Comparison of ENCODE assay signal across 9 mouse cellular contexts in the genomic region with DNA sequence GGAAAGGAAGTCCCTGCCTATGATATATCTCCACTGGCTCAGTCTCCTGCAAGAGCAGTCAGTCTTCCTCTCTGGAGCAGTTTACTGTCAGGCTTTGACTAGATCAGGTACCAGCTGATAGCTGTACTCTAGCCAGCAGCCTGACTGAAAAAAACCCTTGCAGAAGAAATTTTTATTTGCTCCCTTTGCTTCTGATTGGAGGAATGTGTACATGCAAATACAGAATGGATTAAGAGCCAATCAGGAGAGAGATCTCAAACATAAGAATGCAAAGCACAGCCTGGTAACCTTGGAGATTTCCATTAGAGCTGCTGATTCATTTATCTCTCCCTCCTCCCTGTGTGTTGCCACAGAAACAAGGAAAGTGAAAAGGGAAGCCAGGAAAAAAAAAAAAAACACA.
DNase-seq lines count a peak whose midpoint lies in the region; ATAC-seq lines count a peak whose summit lies in the region.
"Had no signal": no experiment of that assay in that cellular context is flagged by ENCODE, and none has a peak within 500 bp of the region (broad histone marks: within the 10 kb centered on the region; RNA-seq: fewer than 3 reads in every experiment).

No protein-coding gene starts in this region.

- intact Hi-C loops in left cerebral cortex, postnatal 14 days (cut with DNase I): no loop called here

- H3K4me1 ChIP-seq in forebrain, embryonic 11.5 days (replicated peaks; ENCODE audit: control insufficient read depth, insufficient read depth, low read length): no peaks in the 10 kb centered on the region
- no peaks in the 10 kb centered on the region for H3K4me1 ChIP-seq in forebrain, embryonic 10.5 days

- no peak overlapping the region for H3K9ac ChIP-seq in forebrain, embryonic 11.5 days (ENCODE audit: low read length)

- no peaks in the 10 kb centered on the region for H3K27me3 ChIP-seq in forebrain, embryonic 11.5 days (ENCODE audit: control insufficient read depth, insufficient read depth, low read length)
- no peaks in the 10 kb centered on the region for H3K27me3 ChIP-seq in forebrain, embryonic 10.5 days (ENCODE audit: poor library complexity, severe bottlenecking)

- no peak overlapping the region for H3K4me3 ChIP-seq in forebrain, embryonic 11.5 days (ENCODE audit: low read depth, low read length)
- H3K4me3 ChIP-seq in forebrain, embryonic 10.5 days: no peak overlapping the region
- H3K4me3 ChIP-seq: myocyte had no signal

- H3K4me2 ChIP-seq in forebrain, embryonic 11.5 days (ENCODE audit: low read depth, low read length, severe bottlenecking): no peak overlapping the region

- no peak overlapping the region for H3K27ac ChIP-seq in forebrain, embryonic 11.5 days (ENCODE audit: low read depth, low read length)
- no peak overlapping the region for H3K27ac ChIP-seq in forebrain, embryonic 10.5 days

- no peaks in the 10 kb centered on the region for H3K36me3 ChIP-seq in forebrain, embryonic 11.5 days (ENCODE audit: control insufficient read depth, insufficient read depth, low read length)
- H3K36me3 ChIP-seq in forebrain, embryonic 10.5 days (replicated peaks): no peaks in the 10 kb centered on the region

- DNase-seq in forebrain, embryonic 11.5 days (ENCODE audit: low spot score): no peak
- DNase-seq in forebrain, embryonic 10.5 days (ENCODE audit: extremely low spot score, low spot score): no peak
- peak; percentile 10 for DNase-seq in cerebellum, adult 11-12 months
- DNase-seq in frontal cortex, postnatal 10 days (ENCODE audit: low spot score in 2 of 2): peak; percentile 16 to 17
- DNase-seq in left cerebral cortex, postnatal 14 days (ENCODE audit: low spot score in 2 of 2): peak; percentile 63 to 88
- no peak for DNase-seq in yolk sac, embryonic 10.5 days (ENCODE audit: low spot score)
- DNase-seq in thymus, postnatal 4 days: no peak

- ATAC-seq in forebrain, embryonic 11.5 days (replicated peaks; ENCODE audit: low FRiP score): peak; percentile 98
- ATAC-seq in megakaryocyte-erythroid progenitor cell, adult 5-6 weeks (replicated peaks; ENCODE audit: low FRiP score, low TSS enrichment, poor library complexity, severe bottlenecking): no peak

- no peaks in the 10 kb centered on the region for H3K9me3 ChIP-seq in forebrain, embryonic 11.5 days (ENCODE audit: control insufficient read depth, low read length)
- H3K9me3 ChIP-seq in forebrain, embryonic 10.5 days: peaks cover 8% of the 10 kb centered on the region; the same call in 1 of the 2 replicates

Comparison
In these comparisons a context has a peak if more than half of its experiments do, and no peak if none do; other contexts are left out.
1. DNase-seq: peak in cerebellum, adult 11-12 months (single experiment), frontal cortex, postnatal 10 days (2 of 2) and left cerebral cortex, postnatal 14 days (2 of 2); none in forebrain, embryonic 11.5 days (single experiment), forebrain, embryonic 10.5 days (single experiment), yolk sac, embryonic 10.5 days (single experiment) and thymus, postnatal 4 days (single experiment).